Mouse (Mus musculus): ENCODE data around the gene Nucks1.

DNA sequence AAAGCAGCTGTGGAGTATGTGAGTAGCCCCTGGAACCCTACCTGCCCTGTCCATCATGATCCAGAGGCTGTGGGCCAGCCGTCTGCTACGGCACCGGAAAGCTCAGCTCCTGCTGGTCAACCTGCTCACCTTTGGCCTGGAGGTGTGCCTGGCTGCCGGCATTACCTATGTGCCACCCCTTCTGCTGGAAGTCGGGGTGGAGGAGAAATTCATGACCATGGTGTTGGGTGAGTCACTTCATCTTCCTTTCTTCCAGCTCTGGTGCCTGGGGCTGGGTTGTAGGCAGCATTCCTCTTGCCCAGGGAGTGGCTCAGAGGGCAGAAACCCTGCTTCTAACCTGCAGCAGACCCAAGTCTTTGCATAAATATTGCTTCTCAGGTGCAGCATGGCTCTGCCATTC lies 66.6 kb downstream of the Nucks1 start:
- no peak for TF ChIP-seq CTCF (IDR thresholded peaks at IDR 0.05; ENCODE audit: control insufficient read depth, insufficient read depth, insufficient replicate concordance, low read depth, low read length)
- no peak for TF ChIP-seq POLR2A (IDR thresholded peaks at IDR 0.05; ENCODE audit: control insufficient read depth, low read depth, low read length)

Measured in testis, adult 2 months (tissue).